Mouse (Mus musculus): ENCODE data around the gene Mrgprh.
A peak's percentile ranks its signal among the peaks of the same experiment; 100 is the strongest.

The Mrgprh gene

GRCm38 (mm10) chr17:12875734-12876133, at the start of gene Mrgprh:
Gene Mrgprh, plus strand, starts transcription at chr17:12876034.
- ATAC-seq (ENCODE audit: insufficient number of reproducible peaks, low FRiP score, low TSS enrichment), result no peak

GRCm38 (mm10) chr17:12830351-12830750, 45.5 kb upstream of the Mrgprh start:
- peak; percentile 62; the same call in 1 of the 2 replicates for ATAC-seq (ENCODE audit: insufficient number of reproducible peaks, low FRiP score, low TSS enrichment)

GRCm38 (mm10) chr17:12832231-12832630, 43.6 kb upstream of the Mrgprh start:
- peak; percentile 78 for ATAC-seq (ENCODE audit: insufficient number of reproducible peaks, low FRiP score, low TSS enrichment)

- ATAC-seq (ENCODE audit: insufficient number of reproducible peaks, low FRiP score, low TSS enrichment), result no peak
These were observed 43.2 kb upstream of the Mrgprh start for GRCm38 (mm10) chr17:12832657-12833056.

GRCm38 (mm10) chr17:12834317-12834716, 41.5 kb upstream of the Mrgprh start:
- no peak for ATAC-seq (ENCODE audit: insufficient number of reproducible peaks, low FRiP score, low TSS enrichment)

- no peak for ATAC-seq (ENCODE audit: insufficient number of reproducible peaks, low FRiP score, low TSS enrichment)
These were observed 41.0 kb upstream of the Mrgprh start for GRCm38 (mm10) chr17:12834826-12835225.

- ATAC-seq (ENCODE audit: insufficient number of reproducible peaks, low FRiP score, low TSS enrichment), result no peak
These were observed 40.1 kb upstream of the Mrgprh start for GRCm38 (mm10) chr17:12835738-12836137.

GRCm38 (mm10) chr17:12839475-12840267, 36.2 kb upstream of the Mrgprh start:
- ATAC-seq (ENCODE audit: insufficient number of reproducible peaks, low FRiP score, low TSS enrichment), result peak; percentile 49; the same call in 1 of the 2 replicates

GRCm38 (mm10) chr17:12843826-12844225, 32.0 kb upstream of the Mrgprh start:
- no peak for ATAC-seq (ENCODE audit: insufficient number of reproducible peaks, low FRiP score, low TSS enrichment)

- no peak for ATAC-seq (ENCODE audit: insufficient number of reproducible peaks, low FRiP score, low TSS enrichment)
These were observed 31.3 kb upstream of the Mrgprh start for GRCm38 (mm10) chr17:12844540-12844939.

- no peak for ATAC-seq (ENCODE audit: insufficient number of reproducible peaks, low FRiP score, low TSS enrichment)
These were observed 30.0 kb upstream of the Mrgprh start for GRCm38 (mm10) chr17:12845862-12846261.

GRCm38 (mm10) chr17:12846474-12846873, 29.4 kb upstream of the Mrgprh start:
- ATAC-seq (ENCODE audit: insufficient number of reproducible peaks, low FRiP score, low TSS enrichment), result no peak

GRCm38 (mm10) chr17:12847736-12848135, 28.1 kb upstream of the Mrgprh start:
- no peak for ATAC-seq (ENCODE audit: insufficient number of reproducible peaks, low FRiP score, low TSS enrichment)

GRCm38 (mm10) chr17:12849778-12850382, 26.0 kb upstream of the Mrgprh start:
- ATAC-seq (ENCODE audit: insufficient number of reproducible peaks, low FRiP score, low TSS enrichment), result no peak

- ATAC-seq (ENCODE audit: insufficient number of reproducible peaks, low FRiP score, low TSS enrichment), result no peak
These were observed 24.1 kb upstream of the Mrgprh start for GRCm38 (mm10) chr17:12851689-12852088.

GRCm38 (mm10) chr17:12853821-12854220, 22.0 kb upstream of the Mrgprh start:
- no peak for ATAC-seq (ENCODE audit: insufficient number of reproducible peaks, low FRiP score, low TSS enrichment)

- ATAC-seq (ENCODE audit: insufficient number of reproducible peaks, low FRiP score, low TSS enrichment), result no peak
These were observed 21.4 kb upstream of the Mrgprh start for GRCm38 (mm10) chr17:12854386-12854785.

- ATAC-seq (ENCODE audit: insufficient number of reproducible peaks, low FRiP score, low TSS enrichment), result no peak
These were observed 18.4 kb upstream of the Mrgprh start for GRCm38 (mm10) chr17:12857395-12857794.

- no peak for ATAC-seq (ENCODE audit: insufficient number of reproducible peaks, low FRiP score, low TSS enrichment)
These were observed 17.8 kb upstream of the Mrgprh start for GRCm38 (mm10) chr17:12858072-12858471.

- no peak for ATAC-seq (ENCODE audit: insufficient number of reproducible peaks, low FRiP score, low TSS enrichment)
These were observed 16.8 kb upstream of the Mrgprh start for GRCm38 (mm10) chr17:12859006-12859520.

GRCm38 (mm10) chr17:12864111-12864510, 11.7 kb upstream of the Mrgprh start:
- ATAC-seq (ENCODE audit: insufficient number of reproducible peaks, low FRiP score, low TSS enrichment), result no peak

GRCm38 (mm10) chr17:12865407-12865806, 10.4 kb upstream of the Mrgprh start:
- ATAC-seq (ENCODE audit: insufficient number of reproducible peaks, low FRiP score, low TSS enrichment), result no peak
